Mouse (Mus musculus) embryo, embryonic 11.5 days (tissue): Measurements from ENCODE around the gene Abi3bp.

Experiments used
- DNase-seq: peaks from one replicate; pipeline ENCODE4 v3.0.0-alpha.2; 2012; ENCODE audit warnings: low read depth, low spot score

Gene Abi3bp

DNA sequence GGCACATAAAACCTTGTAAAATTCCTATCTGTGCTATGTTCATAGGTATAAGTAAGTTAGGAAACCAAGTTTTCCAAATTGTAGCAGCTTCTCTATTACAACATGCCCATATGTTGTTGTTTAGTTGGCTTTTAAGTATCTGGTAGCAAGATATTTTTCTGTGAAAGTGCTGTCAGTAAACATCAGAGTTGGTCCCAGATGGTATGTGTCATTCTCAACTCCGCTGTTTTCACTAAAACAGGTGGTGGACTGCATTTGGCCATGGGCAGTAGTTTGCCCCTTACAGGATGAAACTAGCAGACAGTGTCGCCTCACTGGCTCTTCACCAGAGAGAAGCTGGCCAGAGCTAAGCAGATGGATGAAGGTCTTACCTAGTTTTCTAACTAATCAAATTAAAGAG lies 26.3 kb downstream of the Abi3bp start:
- no peak for DNase-seq

DNA sequence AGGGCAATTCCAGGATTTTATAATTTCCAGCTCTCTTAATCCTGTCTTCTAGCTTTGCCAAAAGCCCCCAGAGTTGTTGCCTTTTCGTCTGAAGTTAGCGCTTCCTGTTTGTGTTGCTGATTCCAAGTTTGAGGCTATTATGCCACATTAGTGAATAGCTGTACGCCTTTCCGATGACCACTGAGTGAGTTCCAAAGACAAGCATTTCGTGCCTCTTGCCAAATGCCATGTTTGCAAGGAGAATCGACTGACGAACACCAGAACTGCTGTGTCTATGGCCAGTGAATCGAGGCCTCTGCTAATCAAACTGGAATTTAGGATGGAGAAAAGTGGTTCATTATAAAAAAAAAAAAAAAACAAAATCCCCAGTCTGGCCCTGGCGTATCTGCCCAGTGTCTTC lies 40.3 kb downstream of the Abi3bp start:
- no peak for DNase-seq

DNA sequence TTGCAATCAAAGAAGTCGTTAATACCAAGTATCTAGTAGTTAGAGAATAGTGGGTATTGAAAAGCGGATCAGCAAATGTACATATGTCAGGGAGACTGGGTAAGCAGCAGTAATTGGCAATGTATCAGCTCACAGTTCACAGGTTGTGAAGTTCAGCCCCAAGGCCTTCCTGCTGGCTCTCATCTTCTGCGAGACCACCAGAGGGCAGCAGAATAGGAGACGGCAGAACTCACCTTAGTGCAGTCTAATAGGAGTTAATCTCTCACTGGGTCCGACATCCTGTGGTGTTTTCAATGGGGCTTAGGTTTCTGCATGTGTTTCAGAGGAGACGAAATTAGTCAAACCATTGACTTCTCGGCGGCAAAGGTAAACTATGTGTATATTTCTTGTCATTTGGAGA lies 46.7 kb downstream of the Abi3bp start:
- no peak for DNase-seq

DNA sequence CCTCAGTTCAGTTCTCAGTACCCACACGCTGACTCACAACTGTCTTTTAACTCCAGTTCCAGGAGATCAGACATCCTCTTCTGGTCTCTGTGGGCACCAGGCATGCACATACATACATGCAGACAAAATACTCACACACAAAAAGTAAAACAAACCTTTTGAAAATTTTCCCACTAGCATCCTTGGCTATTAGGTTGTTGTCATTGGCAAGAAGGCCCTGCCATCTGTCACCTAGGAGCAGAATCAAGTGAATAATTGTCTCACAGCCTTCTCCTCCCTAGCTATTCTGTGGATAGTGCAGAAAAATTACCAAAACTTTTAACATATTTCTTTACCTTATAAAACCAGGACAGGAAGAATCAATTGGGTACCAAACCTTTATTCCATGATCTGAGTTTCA lies 48.8 kb downstream of the Abi3bp start:
- DNase-seq = no peak

DNA sequence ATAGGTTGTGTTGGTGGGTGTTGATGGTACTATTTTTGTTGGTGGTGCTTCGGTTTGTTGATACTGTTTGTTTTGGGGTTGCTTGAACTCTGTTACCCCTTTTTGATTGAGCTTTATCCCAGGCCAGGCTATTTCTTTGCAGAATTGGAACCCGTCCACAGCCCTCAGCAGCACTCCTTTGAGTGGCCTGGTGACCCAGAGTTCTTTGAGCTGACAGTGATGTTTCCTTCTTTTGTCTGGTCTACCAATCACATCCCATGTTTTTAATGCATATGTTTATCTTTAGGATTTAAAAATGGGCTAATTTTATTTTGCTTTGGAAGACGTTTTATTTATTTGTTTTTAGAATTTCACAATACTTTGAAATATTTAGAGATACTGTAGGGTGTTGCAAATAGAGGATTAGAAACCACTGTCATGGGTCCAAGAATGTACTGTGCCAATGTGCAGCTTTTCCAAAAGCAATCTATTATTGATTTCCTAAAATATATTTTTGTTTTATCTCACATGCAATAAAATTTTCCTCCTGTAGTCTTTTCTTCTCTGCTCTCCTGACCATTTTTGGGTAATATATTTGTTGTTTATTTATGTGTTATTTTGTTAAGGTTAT lies 50.5 kb downstream of the Abi3bp start:
- no peak for DNase-seq

DNA sequence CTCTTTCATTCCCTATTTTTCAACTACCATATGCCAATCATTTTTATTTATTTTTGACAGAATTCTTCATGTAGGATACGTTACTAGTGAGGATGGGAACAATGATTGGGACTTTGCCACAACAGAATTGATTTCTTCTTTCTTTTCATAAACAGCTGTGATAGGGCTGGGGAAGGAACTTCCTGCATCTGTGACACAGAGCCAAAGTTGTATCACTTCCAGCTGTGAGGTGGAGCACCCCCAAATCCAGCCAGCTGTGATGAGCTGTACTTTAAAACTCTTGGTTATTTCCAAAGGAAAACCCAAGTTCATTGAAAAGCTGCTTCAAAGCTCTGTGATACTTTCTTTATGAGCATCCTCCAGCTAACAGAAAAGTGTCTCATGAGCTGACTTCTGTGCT lies 101.9 kb downstream of the Abi3bp start:
- no peak for DNase-seq

DNA sequence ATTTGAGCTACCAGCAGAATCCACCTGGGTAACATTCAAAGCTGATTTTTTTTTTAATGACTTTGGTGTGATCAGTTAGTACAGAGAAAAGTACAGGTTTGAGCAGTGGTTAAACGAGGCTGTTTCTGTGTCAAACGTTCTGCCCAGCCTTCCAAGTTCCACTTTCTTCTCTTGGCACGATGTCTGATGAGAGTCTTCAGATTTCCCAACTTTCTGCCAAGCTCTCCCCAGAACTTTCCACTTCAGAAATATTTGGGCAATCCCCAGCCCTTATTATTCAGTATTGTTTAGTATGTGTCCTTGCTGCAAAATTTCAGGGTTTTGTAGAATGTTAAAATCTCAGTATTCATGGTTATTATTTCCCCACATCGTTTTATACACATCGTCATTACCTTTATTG lies 115.9 kb downstream of the Abi3bp start:
- no peak for DNase-seq

DNA sequence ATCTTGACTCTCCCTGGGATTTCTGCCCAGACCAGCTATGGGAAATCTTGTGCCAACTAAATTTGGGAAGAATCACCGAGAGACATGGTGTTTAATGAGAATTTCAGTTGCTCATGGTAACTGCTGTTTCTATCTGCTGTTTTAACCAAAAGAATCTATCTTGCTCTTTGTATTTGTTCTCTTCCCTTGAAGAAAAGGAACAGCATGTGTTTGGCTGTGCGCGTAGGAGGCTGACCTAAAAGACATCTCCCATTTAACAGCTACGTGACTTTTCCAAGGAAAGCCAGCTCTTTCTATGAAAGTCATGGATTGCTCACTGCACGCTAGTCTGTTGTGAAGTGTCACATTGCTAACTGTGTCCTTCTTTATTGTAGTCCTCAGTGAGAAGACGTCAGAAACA lies 117.2 kb downstream of the Abi3bp start:
- no peak for DNase-seq

DNA sequence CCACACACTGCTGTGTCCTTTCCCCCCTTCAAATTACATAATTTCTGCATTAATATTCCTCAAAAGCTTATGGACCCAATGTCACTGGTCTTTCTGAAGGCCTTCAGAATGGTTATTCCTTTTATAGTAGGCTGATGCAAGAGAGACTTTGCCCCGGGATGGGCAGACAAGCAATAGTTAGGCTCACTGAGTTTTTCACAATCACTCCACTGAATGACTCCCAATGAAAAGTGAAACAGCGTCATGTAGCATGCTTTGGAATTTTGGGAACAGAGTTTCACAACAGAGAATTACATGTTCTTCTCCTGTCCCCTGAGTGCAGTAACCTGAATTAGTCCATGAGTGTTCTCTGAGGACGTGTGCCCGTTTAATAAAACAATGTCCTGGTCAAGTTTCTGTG lies 120.7 kb downstream of the Abi3bp start:
- DNase-seq = no peak

DNA sequence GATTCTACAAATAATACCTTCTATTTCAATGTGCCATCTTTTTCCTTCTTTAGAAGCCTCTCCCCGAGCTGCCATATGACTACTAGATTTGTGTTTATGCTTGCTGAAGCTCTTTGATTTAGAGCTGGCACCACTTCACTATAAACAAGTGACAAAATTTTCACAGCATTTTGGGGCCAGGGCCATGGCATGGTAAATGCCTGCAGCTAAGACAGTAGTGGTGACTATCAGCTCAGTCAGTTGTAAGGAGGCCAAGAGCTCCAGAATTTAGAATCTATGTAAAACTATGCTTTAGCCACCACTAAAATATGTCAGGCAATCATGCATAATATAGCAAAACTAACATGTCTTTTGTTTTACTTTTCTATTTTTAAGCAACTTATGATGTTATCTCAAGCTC lies 124.7 kb downstream of the Abi3bp start:
- no peak for DNase-seq

DNA sequence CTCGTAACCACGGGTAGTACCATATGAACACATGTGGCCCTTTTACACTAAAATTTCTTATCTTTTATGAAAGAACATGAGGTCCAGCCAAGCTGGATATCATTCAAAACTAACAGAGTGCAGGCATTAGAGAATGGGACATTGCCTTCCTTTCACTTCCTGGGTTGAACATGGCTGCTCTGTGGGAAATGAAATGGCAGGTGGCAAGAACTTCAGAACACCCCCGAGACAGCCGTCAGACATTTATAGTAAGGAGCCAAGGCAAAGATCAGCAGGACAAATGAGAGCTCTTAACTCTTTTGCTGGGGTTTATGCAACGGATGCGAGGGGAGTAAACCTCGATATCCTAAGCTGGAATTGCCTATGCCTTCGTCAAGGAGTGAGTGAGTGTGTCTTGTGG lies 132.9 kb downstream of the Abi3bp start:
- DNase-seq = no peak

DNA sequence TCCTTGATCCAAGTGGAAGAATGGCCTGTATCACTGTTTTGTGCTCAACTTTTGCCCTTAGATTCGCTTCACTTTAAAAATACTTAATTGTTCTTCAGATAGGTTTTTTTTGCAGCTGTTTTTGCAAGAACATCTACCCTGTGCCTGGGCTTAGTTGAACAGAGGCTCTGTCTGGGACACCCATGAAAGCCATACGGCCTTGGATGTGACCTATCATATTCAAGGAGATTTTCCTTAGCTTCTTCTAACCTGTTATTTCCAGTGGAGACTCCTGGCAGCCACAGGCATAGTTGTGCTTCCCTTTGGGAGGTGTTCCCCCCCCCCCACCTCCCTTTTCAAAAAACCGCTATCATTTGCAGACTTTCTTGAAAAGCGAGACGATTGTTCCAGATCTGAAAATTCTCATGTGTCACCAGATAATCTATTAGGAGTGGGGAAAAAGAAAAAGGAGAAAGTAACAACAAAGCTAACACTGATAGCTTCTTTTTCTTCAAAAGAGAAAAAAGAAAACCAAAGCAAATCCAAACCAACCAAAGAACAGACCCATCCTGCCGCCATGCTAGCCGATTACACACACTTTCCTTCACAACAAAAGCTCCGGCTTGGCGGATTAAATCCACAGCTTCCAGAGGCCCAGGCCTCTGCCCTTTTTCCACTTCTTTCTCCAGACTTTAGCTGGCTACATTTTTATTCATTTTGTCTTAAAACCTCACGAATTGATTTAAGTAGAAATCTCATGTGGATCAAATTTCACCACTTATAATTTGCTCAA lies 133.6 kb downstream of the Abi3bp start:
- DNase-seq = no peak

DNA sequence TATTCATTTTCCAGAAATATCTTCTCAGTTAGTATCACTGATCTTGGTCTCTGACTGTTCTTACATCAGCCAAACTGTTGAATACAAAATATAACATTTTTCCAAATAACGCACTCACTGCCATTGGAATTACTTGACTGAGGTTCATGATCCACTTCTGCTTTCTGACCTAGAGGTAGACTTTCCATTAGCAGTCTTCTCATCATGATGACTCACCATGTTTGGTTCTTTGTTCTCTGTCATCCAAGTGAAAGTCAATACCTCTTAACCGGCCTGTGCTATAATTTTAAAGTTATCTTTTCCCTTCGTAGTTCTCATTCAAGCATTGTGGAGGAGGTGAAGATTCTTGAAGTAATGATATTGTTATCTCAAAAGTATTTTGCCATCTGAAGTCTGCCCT lies 160.9 kb downstream of the Abi3bp start:
- no peak for DNase-seq

DNA sequence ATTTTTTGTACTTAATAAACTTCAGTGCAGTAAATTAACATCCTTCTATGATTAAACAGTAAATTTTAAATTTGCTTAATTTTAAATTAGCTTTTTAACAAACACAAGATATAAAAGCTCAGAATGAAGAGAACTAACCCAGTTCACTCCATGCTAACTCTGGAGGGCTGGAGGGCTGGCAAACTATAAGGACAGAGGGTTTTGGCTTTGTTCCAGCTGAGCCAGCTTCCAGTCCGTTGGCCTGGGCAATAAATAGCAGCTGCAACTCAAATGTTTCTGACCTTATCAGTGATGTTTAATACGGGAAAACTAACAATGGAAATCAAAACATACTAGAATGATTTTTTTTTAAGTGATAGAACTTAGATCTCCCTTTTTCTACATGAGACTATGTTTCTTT lies 167.6 kb downstream of the Abi3bp start:
- DNase-seq = no peak

DNA sequence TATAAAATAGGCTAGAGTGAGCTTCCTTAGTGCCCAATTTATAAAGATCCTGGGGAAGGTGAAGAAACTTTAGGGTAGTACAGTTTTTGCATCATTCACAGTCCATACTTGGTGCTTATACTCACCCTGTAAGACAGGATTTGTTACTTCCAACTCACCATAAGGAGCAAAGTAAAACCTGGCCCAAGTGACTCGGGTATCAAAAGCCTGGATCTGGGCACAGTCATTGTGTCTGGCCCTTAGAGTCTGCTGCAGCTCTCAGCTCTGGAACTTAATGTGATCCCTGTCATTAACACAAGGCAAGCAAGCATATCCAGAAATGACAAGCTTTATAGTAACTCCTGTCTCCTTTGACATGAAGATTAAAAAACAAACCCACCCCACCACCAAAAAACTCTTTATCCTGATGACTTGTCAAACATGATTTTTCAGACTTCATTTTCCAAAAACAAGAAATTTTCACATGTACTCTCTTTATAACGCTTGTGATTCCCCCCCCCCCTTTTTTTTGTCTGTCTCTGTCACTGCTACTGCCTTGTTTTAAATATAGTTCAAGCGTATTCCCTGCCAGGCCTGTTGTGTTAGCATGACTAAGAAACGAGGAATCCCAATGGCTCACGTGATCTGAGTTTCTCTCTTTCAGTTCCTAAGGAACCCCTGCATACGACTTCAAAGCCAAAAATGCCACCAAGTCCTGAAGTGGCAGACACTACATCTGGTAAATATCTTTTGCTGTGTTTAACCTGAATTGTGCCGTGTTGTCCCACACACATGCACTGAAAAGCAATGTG lies 168.9 kb downstream of the Abi3bp start:
- DNase-seq = no peak

DNA sequence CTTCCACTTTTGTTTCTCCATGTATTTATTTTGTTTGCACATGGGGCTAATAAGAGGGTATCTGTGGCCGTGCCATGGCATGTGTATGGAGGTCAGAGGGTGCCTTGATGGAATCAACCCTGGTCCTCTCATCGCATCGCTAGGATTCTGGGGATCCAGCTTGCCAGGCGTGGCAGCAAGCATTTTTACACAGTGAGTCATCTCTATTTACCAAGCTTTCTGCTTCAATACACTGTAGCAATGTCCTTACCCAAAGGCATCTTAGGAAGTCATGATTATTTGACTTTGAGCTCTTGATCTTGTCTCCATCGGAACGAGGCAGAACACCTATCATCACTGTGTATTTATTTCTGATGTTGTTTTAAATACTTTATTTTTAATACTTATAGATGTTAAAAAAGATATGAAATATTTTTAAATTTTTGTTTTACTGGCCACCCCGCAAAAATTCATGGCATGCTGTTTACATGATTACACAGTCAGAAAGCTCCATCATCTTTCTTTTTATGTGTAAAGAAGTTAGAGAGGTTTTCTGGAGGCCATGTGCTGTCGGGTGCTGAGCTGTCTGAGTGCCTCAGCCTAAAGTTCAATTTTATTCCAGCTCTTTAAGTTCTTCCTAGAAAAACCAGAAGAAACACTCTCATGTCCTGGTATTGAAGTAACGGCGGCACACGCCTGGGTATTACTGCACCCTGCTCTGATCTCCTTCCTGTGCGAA lies 177.7 kb downstream of the Abi3bp start:
- DNase-seq = no peak

DNA sequence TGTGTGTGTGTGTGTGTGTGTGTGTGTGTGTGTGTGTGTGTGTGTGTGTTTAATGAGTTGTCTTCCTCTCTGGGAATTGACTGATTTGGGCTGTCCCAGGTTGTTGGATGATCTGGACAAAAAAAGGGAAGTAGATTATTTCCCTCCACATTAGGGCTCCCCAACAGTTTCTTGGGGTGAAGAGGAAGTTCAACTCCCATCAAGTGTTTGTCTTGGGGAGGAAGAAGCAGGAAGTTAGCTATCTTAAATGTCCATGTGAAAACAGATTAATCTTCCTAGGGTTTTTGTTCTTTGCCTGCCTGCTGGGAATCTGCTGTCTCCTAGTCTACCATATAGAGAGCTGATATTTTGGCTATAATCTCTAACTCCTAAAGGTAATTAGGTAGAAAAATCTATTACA lies 181.2 kb downstream of the Abi3bp start:
- no peak for DNase-seq

DNA sequence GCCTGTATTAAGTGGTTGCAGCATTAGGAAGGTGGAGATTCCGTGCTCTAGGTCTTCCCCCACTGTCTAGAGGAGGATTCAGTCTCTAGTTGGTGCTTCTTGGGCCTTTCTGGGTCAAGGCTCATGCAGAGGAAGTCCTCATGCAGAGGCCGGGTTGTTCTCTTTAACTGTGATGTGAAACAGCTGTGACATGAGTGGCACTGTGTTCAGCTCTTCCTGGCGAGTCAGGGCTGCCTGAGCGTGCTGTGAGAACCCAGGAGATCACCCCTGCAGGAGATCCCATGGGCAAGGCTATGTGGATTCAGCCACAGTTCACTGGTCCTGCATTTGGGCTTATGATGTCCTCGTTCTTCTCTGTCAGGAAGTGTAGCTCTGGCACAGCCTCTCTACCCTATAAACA lies 191.8 kb downstream of the Abi3bp start:
- no peak for DNase-seq

DNA sequence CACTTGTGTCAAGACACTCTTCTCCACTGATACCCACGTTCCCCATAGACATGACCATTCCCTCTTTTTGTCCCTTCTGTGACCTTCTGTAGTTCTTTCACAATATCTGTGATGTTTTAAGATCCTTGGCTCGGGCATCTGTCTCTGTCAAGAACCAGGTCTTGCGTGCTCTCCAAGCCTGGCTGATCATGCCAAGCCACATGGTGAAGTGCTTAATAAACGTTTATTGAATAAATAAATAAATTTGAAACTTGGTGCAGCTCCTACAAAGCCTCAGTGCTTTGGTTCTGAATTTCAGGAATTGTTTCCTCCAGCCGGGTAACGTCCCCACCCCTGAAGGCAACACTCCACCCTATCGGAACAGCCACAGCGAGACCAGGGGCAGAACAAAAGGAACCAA lies 193.3 kb downstream of the Abi3bp start:
- DNase-seq = no peak

DNA sequence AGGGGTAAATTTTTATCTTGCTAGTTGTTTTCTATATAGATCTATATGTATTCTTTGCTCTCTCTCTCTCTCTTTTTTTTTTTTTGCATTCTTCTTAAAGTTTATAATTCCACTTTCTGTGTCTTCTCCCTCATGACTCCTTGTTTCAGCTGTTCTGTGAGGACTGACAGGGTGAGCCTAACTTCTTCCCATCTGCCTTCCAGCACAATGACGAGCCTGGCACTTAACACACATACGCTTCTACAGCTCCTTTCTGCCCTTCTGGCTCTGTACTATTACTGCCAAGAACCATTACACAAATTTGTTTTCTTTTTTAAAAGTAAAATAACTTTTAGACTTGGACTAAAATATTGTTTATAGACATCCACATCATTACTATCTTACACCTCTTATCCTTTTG lies 195.7 kb downstream of the Abi3bp start:
- DNase-seq = no peak

DNA sequence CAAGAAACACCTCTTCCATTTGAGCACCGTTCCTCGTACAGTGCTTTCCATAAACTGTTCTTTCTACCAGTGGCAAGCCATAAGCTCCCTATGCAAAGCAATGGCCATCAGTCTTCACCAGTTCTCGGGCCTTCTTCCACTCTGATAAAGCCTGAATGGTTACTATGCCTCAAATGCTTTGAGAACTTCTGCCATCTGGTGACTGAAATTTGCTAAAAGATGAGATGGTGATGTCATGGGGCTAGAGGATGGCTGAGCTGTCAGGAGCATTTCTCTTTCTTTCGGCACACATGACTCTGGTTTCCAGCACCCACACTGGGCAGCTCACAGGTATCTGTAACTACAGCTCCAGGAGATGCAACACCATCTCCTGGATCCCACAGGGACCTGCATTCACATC lies 199.5 kb downstream of the Abi3bp start:
- no peak for DNase-seq

DNA sequence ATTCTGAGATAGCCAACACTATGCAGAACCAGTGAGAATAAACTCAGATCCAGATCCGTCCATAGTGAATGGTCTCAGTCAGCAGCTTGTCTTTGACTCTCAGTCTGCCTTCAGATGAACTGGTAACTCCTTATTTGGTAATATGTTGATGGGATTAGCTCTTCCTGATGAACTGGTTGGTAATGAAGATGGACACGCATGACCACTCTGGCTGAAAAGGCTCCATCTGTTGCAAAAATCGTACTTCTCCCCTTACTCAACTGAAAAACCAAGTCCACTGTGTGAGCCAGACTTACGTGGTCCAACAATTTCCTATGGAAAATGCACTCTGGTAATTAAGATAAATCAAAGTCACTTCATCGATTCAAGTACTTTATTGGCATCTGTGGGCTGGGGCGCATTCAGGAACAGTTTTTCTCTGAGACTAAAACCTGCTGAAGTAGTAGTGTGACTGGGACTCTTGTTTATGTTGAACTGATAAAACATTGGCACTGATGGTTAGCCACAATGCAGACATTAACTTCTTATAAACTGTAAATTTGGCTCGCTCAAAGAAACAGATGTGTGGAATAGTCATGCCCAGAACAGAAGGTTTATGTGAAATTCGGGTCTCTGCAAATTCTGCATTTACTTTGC lies 203.4 kb downstream of the Abi3bp start:
- no peak for DNase-seq
